8 mouse cellular contexts compared by ENCODE assay signal in genomic region chr11:54867049-54867385, GRCm38 (mm10). TPM values are rescaled to one million over a fixed set of nuclear protein-coding genes. Genes with fewer than 3 reads are reported as not detected.
DNase-seq lines count a peak whose midpoint lies in the region; ATAC-seq and TF ChIP-seq lines count a peak whose summit lies in the region.

No protein-coding gene starts in this region.

- peaks cover 9% of the 10 kb centered on the region for H3K4me1 ChIP-seq in forebrain, postnatal 0 days (ENCODE audit: insufficient read depth)
- peaks cover 17% of the 10 kb centered on the region for H3K4me1 ChIP-seq in limb, embryonic 12.5 days (replicated peaks)
- H3K4me1 ChIP-seq in midbrain, postnatal 0 days (ENCODE audit: insufficient read depth, low read length) = peaks cover 8% of the 10 kb centered on the region; the same call in 1 of the 2 replicates

- H3K4me2 ChIP-seq in forebrain, postnatal 0 days (ENCODE audit: low read depth) = peak overlapping the region; percentile 62
- H3K4me2 ChIP-seq in limb, embryonic 12.5 days = peak overlapping the region; percentile 66
- H3K4me2 ChIP-seq in midbrain, postnatal 0 days (ENCODE audit: low read depth, low read length, poor library complexity, severe bottlenecking) = peak overlapping the region; percentile 53

- TF ChIP-seq CTCF in forebrain, postnatal 0 days (IDR thresholded peaks at IDR 0.05; ENCODE audit: low read depth) = no peak
- no peak for TF ChIP-seq CTCF in midbrain, postnatal 0 days (IDR thresholded peaks at IDR 0.05)

- no peaks in the 10 kb centered on the region for H3K27me3 ChIP-seq in forebrain, postnatal 0 days (ENCODE audit: insufficient read depth, low read length)
- no peaks in the 10 kb centered on the region for H3K27me3 ChIP-seq in limb, embryonic 12.5 days
- H3K27me3 ChIP-seq in midbrain, postnatal 0 days (ENCODE audit: insufficient read depth, low read length) = no peaks in the 10 kb centered on the region

- peak overlapping the region; percentile 98 for H3K9ac ChIP-seq in forebrain, postnatal 0 days
- peak overlapping the region; percentile 98 for H3K9ac ChIP-seq in limb, embryonic 12.5 days (replicated peaks)
- H3K9ac ChIP-seq in midbrain, postnatal 0 days (replicated peaks; ENCODE audit: low read length, poor library complexity, severe bottlenecking) = peak overlapping the region; percentile 98

- WGBS in forebrain, postnatal 0 days = under 1% methylated on average over 5 of the region's 5 CpGs
- whole genome bisulfite sequencing in limb, embryonic 12.5 days = 3% methylated on average over 5 of the region's 5 CpGs
- 2% methylated on average over 5 of the region's 5 CpGs for WGBS in midbrain, postnatal 0 days

- H3K36me3 ChIP-seq in forebrain, postnatal 0 days (ENCODE audit: insufficient read depth) = peaks cover 24% of the 10 kb centered on the region
- peaks cover 30% of the 10 kb centered on the region for H3K36me3 ChIP-seq in limb, embryonic 12.5 days
- peaks cover 16% of the 10 kb centered on the region for H3K36me3 ChIP-seq in midbrain, postnatal 0 days (ENCODE audit: insufficient read depth, low read length)

- peak overlapping the region; percentile 92 for H3K27ac ChIP-seq in forebrain, postnatal 0 days (ENCODE audit: low read depth, low read length)
- peak overlapping the region; percentile 91 for H3K27ac ChIP-seq in limb, embryonic 12.5 days
- H3K27ac ChIP-seq in midbrain, postnatal 0 days (ENCODE audit: low read depth, low read length) = peak overlapping the region; percentile 89

- H3K4me3 ChIP-seq in forebrain, postnatal 0 days (ENCODE audit: low read depth, low read length) = peak overlapping the region; percentile 92
- peak overlapping the region; percentile 92 for H3K4me3 ChIP-seq in limb, embryonic 12.5 days (replicated peaks)
- peak overlapping the region; percentile 92 for H3K4me3 ChIP-seq in midbrain, postnatal 0 days (ENCODE audit: low read depth, low read length)

- ATAC-seq in forebrain, postnatal 0 days = no peak
- ATAC-seq in limb, embryonic 12.5 days (ENCODE audit: insufficient number of reproducible peaks, insufficient read depth, low FRiP score, low TSS enrichment, low read depth) = no peak
- no peak for ATAC-seq in midbrain, postnatal 0 days (ENCODE audit: low FRiP score)
- no peak for ATAC-seq in cerebellum, adult (ENCODE audit: insufficient number of reproducible peaks, low FRiP score, low TSS enrichment)

- H3K9me3 ChIP-seq in forebrain, postnatal 0 days (ENCODE audit: low read length) = no peaks in the 10 kb centered on the region
- H3K9me3 ChIP-seq in limb, embryonic 12.5 days = no peaks in the 10 kb centered on the region
- H3K9me3 ChIP-seq in midbrain, postnatal 0 days (ENCODE audit: low read length) = no peaks in the 10 kb centered on the region

- peak; percentile 71 for DNase-seq in kidney, adult 11 months
- no peak for DNase-seq in kidney, adult 18-20 months
- DNase-seq in ZHBTc4 (ENCODE audit: low read depth, low spot score) = peak; percentile 67
- peak; percentile 38 for DNase-seq in forebrain, postnatal 0 days
- DNase-seq in midbrain, postnatal 0 days (ENCODE audit: low spot score) = no peak
- no peak for DNase-seq in gastrocnemius, adult 8-10 months (ENCODE audit: low spot score in 2 of 2)

RNA-seq across cellular contexts. Expression of gene Hint1, which starts 0.8 kb away (rescaled TPM):
- 622 and 776 TPM in 2 replicates for total RNA-seq in forebrain, postnatal 0 days (2014; rRNA removed)
- 1,041 and 1,347 TPM in 2 replicates for polyA plus RNA-seq in forebrain, postnatal 0 days (2015; fragmentation: Nextera tagmentation; extraction: Ambion mirVana)
- polyA plus RNA-seq in limb, embryonic 12.5 days (2016; fragmentation: Nextera tagmentation; extraction: Ambion mirVana) = 678 and 697 TPM in 2 replicates
- 475 and 586 TPM in 2 replicates for total RNA-seq in midbrain, postnatal 0 days (2014; rRNA removed)
- 1,006 and 1,130 TPM in 2 replicates for polyA plus RNA-seq in midbrain, postnatal 0 days (2015; fragmentation: Nextera tagmentation; extraction: Ambion mirVana)
- total RNA-seq in gastrocnemius, adult 8-10 months (2022) = 100 to 1,000 TPM; 154 to 257 (median 186) TPM

RNA-seq across cellular contexts. Expression of gene Lyrm7, which starts 6.3 kb away (rescaled TPM):
- 4.0 and 7.1 TPM in 2 replicates for total RNA-seq in forebrain, postnatal 0 days (2014; rRNA removed)
- 11.3 and 12.2 TPM in 2 replicates for polyA plus RNA-seq in forebrain, postnatal 0 days (2015; fragmentation: Nextera tagmentation; extraction: Ambion mirVana)
- 6.1 and 14.0 TPM in 2 replicates for polyA plus RNA-seq in limb, embryonic 12.5 days (2016; fragmentation: Nextera tagmentation; extraction: Ambion mirVana)
- 3.2 and 5.2 TPM in 2 replicates for total RNA-seq in midbrain, postnatal 0 days (2014; rRNA removed)
- 7.9 and 8.8 TPM in 2 replicates for polyA plus RNA-seq in midbrain, postnatal 0 days (2015; fragmentation: Nextera tagmentation; extraction: Ambion mirVana)
- total RNA-seq in gastrocnemius, adult 8-10 months (2022) = 10 to 100 TPM; 15.1 to 22.3 (median 19.5) TPM

RNA-seq across cellular contexts. Expression of gene Gpx3, which starts 35.2 kb away (rescaled TPM):
- total RNA-seq in forebrain, postnatal 0 days (2014; rRNA removed) = 7.1 and 16.0 TPM in 2 replicates
- 35.0 and 44.0 TPM in 2 replicates for polyA plus RNA-seq in forebrain, postnatal 0 days (2015; fragmentation: Nextera tagmentation; extraction: Ambion mirVana)
- 31.0 and 36.4 TPM in 2 replicates for polyA plus RNA-seq in limb, embryonic 12.5 days (2016; fragmentation: Nextera tagmentation; extraction: Ambion mirVana)
- 14.6 and 23.1 TPM in 2 replicates for total RNA-seq in midbrain, postnatal 0 days (2014; rRNA removed)
- 69.3 and 70.3 TPM in 2 replicates for polyA plus RNA-seq in midbrain, postnatal 0 days (2015; fragmentation: Nextera tagmentation; extraction: Ambion mirVana)
- total RNA-seq in gastrocnemius, adult 8-10 months (2022) = 100 to 1,000 TPM in 2 of 4 experiments, 10 to 100 TPM in 2; 56.1 to 401 (median 118) TPM

Comparison
In these comparisons a context has a peak if more than half of its experiments do, and no peak if none do; other contexts are left out.
1. DNase-seq: peak in kidney, adult 11 months (single experiment), ZHBTc4 (single experiment) and forebrain, postnatal 0 days (single experiment); none in kidney, adult 18-20 months (single experiment), midbrain, postnatal 0 days (single experiment) and gastrocnemius, adult 8-10 months (0 of 2).
2. Peak in every context shown above with its lines, with median percentiles within 50 percentile points of each other: H3K27ac ChIP-seq, H3K4me2 ChIP-seq, H3K4me3 ChIP-seq and H3K9ac ChIP-seq.